Mouse (Mus musculus) G1E (cell line): ENCODE results near the gene Ptpn3. TPM values are rescaled to one million over a fixed set of nuclear protein-coding genes. Genes with fewer than 3 reads are reported as not detected.

ENCODE experiments used
- ATAC-seq: 2 replicates; pipeline ENCODE4 v1.8.0; 2016; ENCODE audit warnings: mild to moderate bottlenecking; ENCODE audit not compliant: insufficient number of reproducible peaks, poor library complexity, low FRiP score, severe bottlenecking; ENCODE audit errors: extremely low read depth
- DNase-seq: peaks from one replicate; pipeline ENCODE4 v3.0.0; 2012; ENCODE audit warnings: low spot score
- H3K27me3 ChIP-seq: 2 replicates; pipeline ENCODE4 v1.6.1; 2012; ENCODE audit warnings: mild to moderate bottlenecking, low read length, inconsistent platforms; ENCODE audit not compliant: insufficient read depth
- H3K36me3 ChIP-seq: replicated peaks from 2 replicates; pipeline ENCODE3; 2012; ENCODE audit warnings: mild to moderate bottlenecking, inconsistent platforms
- H3K4me1 ChIP-seq: 2 replicates; pipeline ENCODE4 v1.6.1; 2012; ENCODE audit warnings: low read depth, low read length, inconsistent platforms, mixed read lengths; ENCODE audit not compliant: insufficient read depth
- H3K4me3 ChIP-seq: 2 replicates; pipeline ENCODE4 v1.5.1; 2012; ENCODE audit warnings: low read depth, mild to moderate bottlenecking, inconsistent platforms, low read length, moderate library complexity, mixed read lengths
- H3K9me3 ChIP-seq: replicated peaks from 2 replicates; pipeline ENCODE4 v1.6.1; 2012; ENCODE audit warnings: inconsistent platforms
- CTCF ChIP-seq: IDR thresholded peaks from 2 replicates; pipeline ENCODE4 v1.5.1; 2012; ENCODE audit warnings: low read depth, low read length, inconsistent platforms, mixed read lengths
- GATA1 ChIP-seq: IDR thresholded peaks from 2 replicates; pipeline ENCODE4 v1.6.1; 2012; ENCODE audit warnings: borderline replicate concordance, low read length, inconsistent platforms, mixed read lengths
- GATA2 ChIP-seq: IDR thresholded peaks from 2 replicates; pipeline ENCODE4 v1.6.1; 2012; ENCODE audit warnings: low read depth, low read length, inconsistent platforms, borderline replicate concordance
- POLR2AphosphoS5 ChIP-seq: IDR thresholded peaks from 2 replicates; pipeline ENCODE4 v1.6.1; 2012; ENCODE audit warnings: low read depth, low read length, inconsistent platforms; ENCODE audit not compliant: insufficient replicate concordance
- TAL1 ChIP-seq: conservative IDR thresholded peaks from 2 replicates; pipeline ENCODE4 v1.6.1; 2012; ENCODE audit warnings: low read depth, low read length, inconsistent platforms, mixed read lengths
- polyA plus RNA-seq: library from polyadenylated mRNA; stranded (reverse); fragments of >175 nt; gene quantifications from 2 replicates; pipeline ENCODE4 v1.2.3, GENCODE M21; 2012
- total RNA-seq, 2 experiments: library from RNA; stranded (forward) in 1 of 2; stranded (reverse) in 1 of 2; fragments of 200-1000 nt in 1 of 2; fragments of >200 nt in 1 of 2; fragmentation: Nextera tagmentation in 1 of 2; gene quantifications; 2 replicates each; pipeline ENCODE4 v1.2.3; 2014 to 2017

Gene Ptpn3
- total and polyA plus RNA-seq, 3 experiments: under 0.01 TPM; not detected in 2

GRCm38 (mm10) chr4:57308214-57309000, 6.8 kb upstream of the Ptpn3 start:
- DNase-seq (no peak), ATAC-seq (no peak)
- H3K9me3 ChIP-seq: peaks cover 63% of the 10 kb centered on the region
- H3K4me1 ChIP-seq: no peaks in the 10 kb centered on the region
- TF ChIP-seq POLR2AphosphoS5 (no peak), TAL1 (no peak), CTCF (no peak), GATA2 (no peak), GATA1 (no peak)
- no peak overlapping the region for H3K4me3 ChIP-seq
- no peaks in the 10 kb centered on the region for H3K36me3 ChIP-seq
- H3K27me3 ChIP-seq: 0 out of 2 replicates have a peak, but pooled peaks cover 3% of the 10 kb centered on the region

- peaks cover 63% of the 10 kb centered on the region for H3K9me3 ChIP-seq
- 0 out of 2 replicates have a peak, but pooled peaks cover 3% of the 10 kb centered on the region for H3K27me3 ChIP-seq
- TF ChIP-seq GATA2 (no peak), TAL1 (no peak), POLR2AphosphoS5 (no peak), GATA1 (no peak), CTCF (no peak)
- no peaks in the 10 kb centered on the region for H3K36me3 ChIP-seq
- no peak overlapping the region for H3K4me3 ChIP-seq
- H3K4me1 ChIP-seq: no peaks in the 10 kb centered on the region
- DNase-seq (no peak), ATAC-seq (no peak)
Observed at GRCm38 (mm10) chr4:57307747-57308146, 6.1 kb upstream of the Ptpn3 start.

GRCm38 (mm10) chr4:57306260-57306659, 4.6 kb upstream of the Ptpn3 start:
- TF ChIP-seq GATA1: no peak
- TF ChIP-seq CTCF: no peak
- no peak for TF ChIP-seq GATA2
- TF ChIP-seq TAL1: no peak
- no peak for TF ChIP-seq POLR2AphosphoS5
- Histone ChIP-seq H3K4me3 (no peak overlapping the region), H3K27me3 (0 out of 2 replicates have a peak, but pooled peaks cover 3% of the 10 kb centered on the region), H3K36me3 (no peaks in the 10 kb centered on the region), H3K4me1 (no peaks in the 10 kb centered on the region), H3K9me3 (peaks cover 60% of the 10 kb centered on the region)
- ATAC-seq (no peak), DNase-seq (no peak)

- H3K4me1 ChIP-seq: no peaks in the 10 kb centered on the region
- no peak overlapping the region for H3K4me3 ChIP-seq
- ATAC-seq (no peak), DNase-seq (no peak)
- 0 out of 2 replicates have a peak, but pooled peaks cover 3% of the 10 kb centered on the region for H3K27me3 ChIP-seq
- H3K9me3 ChIP-seq: peaks cover 62% of the 10 kb centered on the region
- TF ChIP-seq TAL1: no peak
- no peak for TF ChIP-seq GATA1
- TF ChIP-seq GATA2: no peak
- no peak for TF ChIP-seq POLR2AphosphoS5
- TF ChIP-seq CTCF: no peak
- H3K36me3 ChIP-seq: no peaks in the 10 kb centered on the region
Observed at GRCm38 (mm10) chr4:57305644-57306043, 4.0 kb upstream of the Ptpn3 start.

DNA sequence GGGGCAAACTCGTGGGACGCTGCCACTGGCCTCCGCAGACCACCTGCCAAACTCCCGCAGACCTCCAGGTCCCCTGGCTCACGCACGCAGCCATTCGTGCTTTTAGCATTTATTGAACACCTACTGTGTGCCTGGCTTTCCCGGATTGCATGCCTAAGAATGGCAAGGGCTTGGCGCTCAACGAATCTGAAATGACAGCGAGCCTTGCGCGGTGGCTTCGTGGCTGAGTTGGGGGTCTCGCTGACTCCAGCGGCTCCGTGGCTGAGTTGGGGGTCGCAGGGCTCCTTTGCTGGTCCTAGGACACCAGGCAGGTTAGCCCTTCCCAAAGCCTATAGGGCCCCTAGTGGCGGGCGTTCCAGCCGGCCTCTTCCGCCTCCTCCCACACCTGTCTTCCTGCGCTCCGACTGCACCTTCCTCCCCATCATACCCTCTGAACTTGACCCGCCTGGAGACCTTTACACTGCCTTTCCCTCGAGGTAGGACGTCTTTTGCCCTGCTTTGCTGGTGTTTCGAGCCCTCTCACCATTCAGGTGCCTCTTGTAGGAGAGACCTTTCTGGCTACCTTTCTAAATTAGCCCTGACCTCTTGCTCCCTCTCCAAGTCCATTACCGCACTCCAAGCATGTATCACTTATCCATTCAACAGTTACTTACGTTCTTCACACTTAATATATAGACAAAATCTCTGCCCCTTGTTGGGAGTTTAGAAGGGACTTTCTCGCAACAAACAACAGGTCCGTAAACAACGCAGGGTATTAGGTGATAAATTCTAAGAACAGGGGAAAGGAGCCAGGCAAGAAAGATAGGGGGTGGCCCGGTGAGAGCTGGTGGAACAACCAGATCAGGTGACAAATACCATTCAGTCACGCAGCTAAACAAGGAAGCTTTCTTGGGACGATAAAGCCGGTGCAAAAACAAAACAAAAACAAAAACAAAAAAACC, 898 bp downstream of the Ptpn3 start:
- no peaks in the 10 kb centered on the region for H3K36me3 ChIP-seq
- ATAC-seq (no peak), DNase-seq (no peak)
- TF ChIP-seq POLR2AphosphoS5 (no peak), CTCF (no peak), GATA2 (no peak), TAL1 (no peak), GATA1 (no peak)
- no peaks in the 10 kb centered on the region for H3K4me1 ChIP-seq
- H3K27me3 ChIP-seq: no peaks in the 10 kb centered on the region
- H3K9me3 ChIP-seq: peaks cover 71% of the 10 kb centered on the region
- H3K4me3 ChIP-seq: no peak overlapping the region; the same call in 1 of the 2 replicates
